ENCODE assay signal across 8 mouse cellular contexts in genomic region chr5:149637306-149637705, GRCm38 (mm10). TPM values are rescaled to one million over a fixed set of nuclear protein-coding genes. Genes with fewer than 3 reads are reported as not detected.
DNase-seq lines count a peak whose midpoint lies in the region; ATAC-seq and TF ChIP-seq lines count a peak whose summit lies in the region.

No protein-coding gene starts in this region.

- WGBS in heart, embryonic 10.5 days = 64% methylated on average over 8 of the region's 8 CpGs
- 59% methylated on average over 8 of the region's 8 CpGs for WGBS in hindbrain, embryonic 12.5 days
- 73% methylated on average over 8 of the region's 8 CpGs for WGBS in midbrain, embryonic 11.5 days

- H3K27me3 ChIP-seq in heart, embryonic 10.5 days (ENCODE audit: insufficient read depth, poor library complexity, severe bottlenecking) = no peaks in the 10 kb centered on the region
- H3K27me3 ChIP-seq in E14TG2a.4 (ENCODE audit: insufficient read depth, low read length) = peaks cover 8% of the 10 kb centered on the region; the same call in 1 of the 2 replicates
- H3K27me3 ChIP-seq in hindbrain, embryonic 12.5 days = no peaks in the 10 kb centered on the region
- H3K27me3 ChIP-seq in midbrain, embryonic 11.5 days (ENCODE audit: control insufficient read depth, insufficient read depth, low read length) = no peaks in the 10 kb centered on the region

- H3K4me3 ChIP-seq in heart, embryonic 10.5 days = peak overlapping the region; percentile 81
- H3K4me3 ChIP-seq in E14TG2a.4 (replicated peaks; ENCODE audit: low read length) = peak overlapping the region; percentile 88; the same call in 1 of the 2 replicates
- H3K4me3 ChIP-seq in hindbrain, embryonic 12.5 days = no peak overlapping the region; the same call in 1 of the 2 replicates
- peak overlapping the region; percentile 14; the same call in 1 of the 2 replicates for H3K4me3 ChIP-seq in midbrain, embryonic 11.5 days (ENCODE audit: low read depth, low read length)

- H3K9ac ChIP-seq in hindbrain, embryonic 12.5 days = peak overlapping the region; percentile 41; the same call in 1 of the 2 replicates
- H3K9ac ChIP-seq in midbrain, embryonic 11.5 days (ENCODE audit: low read length) = peak overlapping the region; percentile 68

- peaks cover 15% of the 10 kb centered on the region for H3K4me1 ChIP-seq in heart, embryonic 10.5 days
- peaks cover 48% of the 10 kb centered on the region for H3K4me1 ChIP-seq in E14TG2a.4 (replicated peaks; ENCODE audit: low read depth, low read length)
- H3K4me1 ChIP-seq in hindbrain, embryonic 12.5 days = peaks cover 18% of the 10 kb centered on the region
- H3K4me1 ChIP-seq in midbrain, embryonic 11.5 days (ENCODE audit: control insufficient read depth, insufficient read depth, low read length) = peaks cover 15% of the 10 kb centered on the region

- peaks cover 17% of the 10 kb centered on the region for H3K36me3 ChIP-seq in heart, embryonic 10.5 days
- peaks cover 28% of the 10 kb centered on the region for H3K36me3 ChIP-seq in E14TG2a.4 (ENCODE audit: insufficient read depth, low read length)
- H3K36me3 ChIP-seq in hindbrain, embryonic 12.5 days = peaks cover 12% of the 10 kb centered on the region
- 0 out of 2 replicates have a peak, but pooled peaks cover 4% of the 10 kb centered on the region for H3K36me3 ChIP-seq in midbrain, embryonic 11.5 days (ENCODE audit: control insufficient read depth, insufficient read depth, low read length)

- peak overlapping the region; percentile 93 for H3K4me2 ChIP-seq in hindbrain, embryonic 12.5 days (replicated peaks)
- H3K4me2 ChIP-seq in midbrain, embryonic 11.5 days = peak overlapping the region; percentile 91

- intact Hi-C loops in heart, postnatal 14 days (cut with DNase I) = no loop called here

- no peaks in the 10 kb centered on the region for H3K9me3 ChIP-seq in heart, embryonic 10.5 days
- no peaks in the 10 kb centered on the region for H3K9me3 ChIP-seq in E14TG2a.4 (ENCODE audit: low read length)
- H3K9me3 ChIP-seq in hindbrain, embryonic 12.5 days (replicated peaks) = no peaks in the 10 kb centered on the region
- no peaks in the 10 kb centered on the region for H3K9me3 ChIP-seq in midbrain, embryonic 11.5 days (ENCODE audit: control insufficient read depth, low read length)

- H3K27ac ChIP-seq in heart, embryonic 10.5 days = peak overlapping the region; percentile 92
- no peak overlapping the region for H3K27ac ChIP-seq in hindbrain, embryonic 12.5 days
- H3K27ac ChIP-seq in midbrain, embryonic 11.5 days (ENCODE audit: low read depth, low read length) = no peak overlapping the region

- ATAC-seq in hindbrain, embryonic 12.5 days (ENCODE audit: low FRiP score) = no peak
- no peak for ATAC-seq in midbrain, embryonic 11.5 days (ENCODE audit: low FRiP score)

- TF ChIP-seq CTCF in E14TG2a.4 (conservative IDR thresholded peaks at IDR 0.05; ENCODE audit: low read length) = no peak

- DNase-seq in heart, embryonic 10.5 days (ENCODE audit: low spot score) = no peak
- DNase-seq in heart, postnatal 14 days = no peak
- peak; percentile 92 for DNase-seq in midbrain, embryonic 11.5 days (ENCODE audit: low spot score, missing footprints)
- DNase-seq in layer of hippocampus, postnatal 14 days (ENCODE audit: low spot score in 2 of 2) = no peak
- DNase-seq in cerebellum, postnatal 4 days (ENCODE audit: low spot score in 2 of 2) = no peak
- DNase-seq in adrenal gland, adult 2 months = no peak

RNA-seq across cellular contexts. Expression of gene Hsph1, which starts 1.1 kb away (rescaled TPM):
- polyA plus RNA-seq in heart, embryonic 10.5 days (2016; fragmentation: Nextera tagmentation; extraction: Ambion mirVana) = 59.0 and 82.7 TPM in 2 replicates
- total RNA-seq in heart, postnatal 14 days (2021) = 10 to 100 TPM; 23.0 to 28.5 TPM
- polyA plus RNA-seq in hindbrain, embryonic 12.5 days (2016; fragmentation: Nextera tagmentation; extraction: Ambion mirVana) = 93.9 and 95.3 TPM in 2 replicates
- polyA plus RNA-seq in midbrain, embryonic 11.5 days (2014; fragmentation: Nextera tagmentation; extraction: Ambion mirVana) = 131 and 145 TPM in 2 replicates
- 100 to 1,000 TPM; 237 to 281 TPM for total RNA-seq in layer of hippocampus, postnatal 14 days (2021)
- total RNA-seq in adrenal gland, adult 2 months (2021) = 100 to 1,000 TPM; 116 to 371 TPM
- 5.1 and 23.5 TPM in 2 replicates for polyA plus RNA-seq in adrenal gland, adult 2 months (2012; rRNA removed)

RNA-seq across cellular contexts. Expression of gene B3glct, which starts 40.7 kb away (rescaled TPM):
- 12.7 and 14.9 TPM in 2 replicates for polyA plus RNA-seq in heart, embryonic 10.5 days (2016; fragmentation: Nextera tagmentation; extraction: Ambion mirVana)
- 1 to 10 TPM; 6.7 to 7.0 TPM for total RNA-seq in heart, postnatal 14 days (2021)
- polyA plus RNA-seq in hindbrain, embryonic 12.5 days (2016; fragmentation: Nextera tagmentation; extraction: Ambion mirVana) = 14.8 and 16.3 TPM in 2 replicates
- 16.0 and 18.7 TPM in 2 replicates for polyA plus RNA-seq in midbrain, embryonic 11.5 days (2014; fragmentation: Nextera tagmentation; extraction: Ambion mirVana)
- total RNA-seq in layer of hippocampus, postnatal 14 days (2021) = 10 to 100 TPM; 15.0 to 15.7 TPM
- total RNA-seq in adrenal gland, adult 2 months (2021) = 10 to 100 TPM; 20.3 to 24.7 TPM
- 8.1 and 11.2 TPM in 2 replicates for polyA plus RNA-seq in adrenal gland, adult 2 months (2012; rRNA removed)
